Mouse (Mus musculus): Measurements from ENCODE around the gene Egfl8. TPM values are rescaled to one million over a fixed set of nuclear protein-coding genes. Genes with fewer than 3 reads are reported as not detected.

The Egfl8 gene
- polyA plus RNA-seq, 1 experiment = 2.2 TPM

Other genes starting within 250 kb of the Egfl8 start
- gene Btnl1, start 238.8 kb downstream of the Egfl8 start, polyA plus RNA-seq (2012; rRNA removed) = 81.1 and 155 TPM in 2 replicates
- 0.64 and 1.3 TPM in 2 replicates for gene BC051142, start 217.2 kb downstream of the Egfl8 start, polyA plus RNA-seq (2012; rRNA removed)
- 55.9 and 102 TPM in 2 replicates for gene Btnl4, start 138.7 kb downstream of the Egfl8 start, polyA plus RNA-seq (2012; rRNA removed)
- 115 and 205 TPM in 2 replicates for gene Btnl6, start 98.6 kb downstream of the Egfl8 start, polyA plus RNA-seq (2012; rRNA removed)
- 4.1 and 8.1 TPM in 2 replicates for gene Notch4, start 51.7 kb downstream of the Egfl8 start, polyA plus RNA-seq (2012; rRNA removed)
- 11.2 and 11.8 TPM in 2 replicates for gene Gpsm3, start 26.2 kb downstream of the Egfl8 start, polyA plus RNA-seq (2012; rRNA removed)
- gene Pbx2, start 24.7 kb downstream of the Egfl8 start, polyA plus RNA-seq (2012; rRNA removed) = 34.5 and 44.4 TPM in 2 replicates
- gene Ager, start 18.1 kb downstream of the Egfl8 start, polyA plus RNA-seq (2012; rRNA removed) = 1.9 and 2.1 TPM in 2 replicates
- 171 and 173 TPM in 2 replicates for gene Rnf5, start 12.3 kb downstream of the Egfl8 start, polyA plus RNA-seq (2012; rRNA removed)
- gene Agpat1, start 11.7 kb downstream of the Egfl8 start, polyA plus RNA-seq (2012; rRNA removed) = 255 and 267 TPM in 2 replicates
- 31.1 and 35.8 TPM in 2 replicates for gene Ppt2, start 12.5 kb upstream of the Egfl8 start, polyA plus RNA-seq (2012; rRNA removed)
- 4.5 and 5.7 TPM in 2 replicates for gene Prrt1, start 13.6 kb upstream of the Egfl8 start, polyA plus RNA-seq (2012; rRNA removed)
- gene Fkbpl, start 28.8 kb upstream of the Egfl8 start, polyA plus RNA-seq (2012; rRNA removed) = 3.7 and 4.7 TPM in 2 replicates
- 61.0 and 64.1 TPM in 2 replicates for gene Atf6b, start 31.2 kb upstream of the Egfl8 start, polyA plus RNA-seq (2012; rRNA removed)
- gene Tnxb, start 54.6 kb upstream of the Egfl8 start, polyA plus RNA-seq (2012; rRNA removed) = 11.0 and 13.3 TPM in 2 replicates
- gene C4b, start 127.9 kb upstream of the Egfl8 start, polyA plus RNA-seq (2012; rRNA removed) = 32.9 and 44.2 TPM in 2 replicates
- gene Cyp21a1, start 188.6 kb upstream of the Egfl8 start, polyA plus RNA-seq (2012; rRNA removed) = 0.05 TPM in 1 of 2 replicates, not detected in the other
- 49.5 and 57.9 TPM in 2 replicates for gene Stk19, start 221.0 kb upstream of the Egfl8 start, polyA plus RNA-seq (2012; rRNA removed)
- 75.2 and 76.4 TPM in 2 replicates for gene Dxo, start 221.0 kb upstream of the Egfl8 start, polyA plus RNA-seq (2012; rRNA removed)
- gene Skiv2l, start 234.2 kb upstream of the Egfl8 start, polyA plus RNA-seq (2012; rRNA removed) = 61.1 and 89.6 TPM in 2 replicates
- 31.2 and 33.8 TPM in 2 replicates for gene Nelfe, start 234.4 kb upstream of the Egfl8 start, polyA plus RNA-seq (2012; rRNA removed)
- gene Cfb, start 246.5 kb upstream of the Egfl8 start, polyA plus RNA-seq (2012; rRNA removed) = 64.4 and 94.3 TPM in 2 replicates